In the genomic region with DNA sequence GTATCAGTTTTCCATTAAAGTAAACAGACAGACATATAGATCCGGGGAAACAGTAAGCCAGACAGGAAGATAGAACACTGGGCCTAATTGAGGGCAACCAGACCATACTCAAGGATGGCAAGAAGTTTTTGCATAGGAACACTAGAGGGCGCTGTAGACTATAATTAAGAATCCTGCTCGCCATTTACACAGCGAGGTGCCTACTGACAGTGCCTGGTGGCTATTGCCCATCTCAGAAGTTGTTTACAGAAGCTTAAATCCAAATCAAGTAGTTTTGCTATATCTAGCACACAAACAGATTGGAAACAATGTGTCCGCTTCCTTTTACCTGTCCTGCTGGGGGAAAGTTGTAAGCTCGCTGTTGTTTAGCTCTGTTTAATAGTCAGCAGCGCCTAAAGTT, we compare ENCODE assay signal across 9 mouse cellular contexts. TPM values are rescaled to one million over a fixed set of nuclear protein-coding genes. Genes with fewer than 3 reads are reported as not detected.
DNase-seq lines count a peak whose midpoint lies in the region; ATAC-seq lines count a peak whose summit lies in the region.
"Had no signal": no experiment of that assay in that cellular context is flagged by ENCODE, and none has a peak within 500 bp of the region (broad histone marks: within the 10 kb centered on the region; RNA-seq: fewer than 3 reads in every experiment).

No protein-coding gene starts in this region.

- DNase-seq in right cerebral cortex, adult 18-20 months = peak; percentile 31
- no peak for DNase-seq in right cerebral cortex, postnatal 36 days (ENCODE audit: low spot score in 2 of 2)
- peak; percentile 26 for DNase-seq in WW6 (ENCODE audit: low read depth, low spot score)
- peak; percentile 95 for DNase-seq in embryo, embryonic 10.5 days (ENCODE audit: low spot score)
- peak; percentile 86 for DNase-seq in hindbrain, embryonic 11.5 days (ENCODE audit: low spot score)
- DNase-seq in left cerebral cortex, postnatal 4 days = peak; percentile 38
- DNase-seq in neural tube, embryonic 11.5 days (ENCODE audit: low spot score) = peak; percentile 59

- H3K9me3 ChIP-seq in hindbrain, embryonic 11.5 days (ENCODE audit: control insufficient read depth, low read length) = no peaks in the 10 kb centered on the region
- no peaks in the 10 kb centered on the region for H3K9me3 ChIP-seq in neural tube, embryonic 11.5 days (ENCODE audit: control insufficient read depth, low read length)
- H3K9me3 ChIP-seq: heart, embryonic 15.5 days had no signal

- intact Hi-C loops in left cerebral cortex, postnatal 4 days (cut with DNase I) = loop anchor here (2.0 kb wide), 1 partner anchor 136 kb away; no protein-coding TSS in a partner anchor

- no peak overlapping the region for H3K4me2 ChIP-seq in hindbrain, embryonic 11.5 days (replicated peaks; ENCODE audit: low read depth, low read length)
- no peak overlapping the region for H3K4me2 ChIP-seq in neural tube, embryonic 11.5 days (ENCODE audit: low read depth)
- H3K4me2 ChIP-seq: heart, embryonic 15.5 days had no signal

- 29% methylated on average over 7 of the region's 7 CpGs for WGBS in hindbrain, embryonic 11.5 days
- 30% methylated on average over 7 of the region's 7 CpGs for WGBS in neural tube, embryonic 11.5 days

- no peaks in the 10 kb centered on the region for H3K27me3 ChIP-seq in hindbrain, embryonic 11.5 days (ENCODE audit: control insufficient read depth, insufficient read depth, low read length)
- no peaks in the 10 kb centered on the region for H3K27me3 ChIP-seq in neural tube, embryonic 11.5 days (ENCODE audit: control insufficient read depth, insufficient read depth, low read length)
- H3K27me3 ChIP-seq: heart, embryonic 15.5 days had no signal

- no peaks in the 10 kb centered on the region for H3K4me1 ChIP-seq in hindbrain, embryonic 11.5 days (replicated peaks; ENCODE audit: control insufficient read depth, insufficient read depth, low read length)
- H3K4me1 ChIP-seq in neural tube, embryonic 11.5 days (ENCODE audit: control insufficient read depth, insufficient read depth, low read length) = no peaks in the 10 kb centered on the region

- no peak for ATAC-seq in hindbrain, embryonic 11.5 days (ENCODE audit: low FRiP score)
- no peak for ATAC-seq in neural tube, embryonic 11.5 days (ENCODE audit: insufficient read depth, low FRiP score, low TSS enrichment)
- ATAC-seq in inflammation-experienced regulatory T-cells, adult 6 months = no peak

- no peaks in the 10 kb centered on the region for H3K36me3 ChIP-seq in hindbrain, embryonic 11.5 days (ENCODE audit: control insufficient read depth, insufficient read depth, low read length)
- no peaks in the 10 kb centered on the region for H3K36me3 ChIP-seq in neural tube, embryonic 11.5 days (ENCODE audit: control insufficient read depth, insufficient read depth, low read length)
- H3K36me3 ChIP-seq: heart, embryonic 15.5 days had no signal

- H3K4me3 ChIP-seq in hindbrain, embryonic 11.5 days (ENCODE audit: low read depth, low read length) = no peak overlapping the region
- H3K4me3 ChIP-seq in neural tube, embryonic 11.5 days (ENCODE audit: low read depth, low read length) = no peak overlapping the region
- H3K4me3 ChIP-seq: heart, embryonic 15.5 days had no signal

- no peak overlapping the region for H3K9ac ChIP-seq in hindbrain, embryonic 11.5 days (ENCODE audit: low read depth, low read length)
- H3K9ac ChIP-seq in neural tube, embryonic 11.5 days (ENCODE audit: low read length) = no peak overlapping the region
- H3K9ac ChIP-seq: heart, embryonic 15.5 days had no signal

- H3K27ac ChIP-seq in hindbrain, embryonic 11.5 days (ENCODE audit: low read depth, low read length) = no peak overlapping the region
- H3K27ac ChIP-seq in neural tube, embryonic 11.5 days (ENCODE audit: low read depth, low read length) = no peak overlapping the region
- H3K27ac ChIP-seq: heart, embryonic 15.5 days had no signal

RNA-seq across cellular contexts. Expression of gene Rnf144b, which starts 29.9 kb away (rescaled TPM):
- 1.2 and 1.9 TPM in 2 replicates for polyA plus RNA-seq in hindbrain, embryonic 11.5 days (2014; fragmentation: Nextera tagmentation; extraction: Ambion mirVana)
- total RNA-seq in left cerebral cortex, postnatal 4 days (2021) = 1 to 10 TPM; 6.3 to 6.5 TPM
- 2.4 and 3.1 TPM in 2 replicates for polyA plus RNA-seq in neural tube, embryonic 11.5 days (2014; fragmentation: Nextera tagmentation; extraction: Ambion mirVana)
- under 1 TPM in 1 of 3 experiments, not detected in 2; 0.18 TPM for polyA plus RNA-seq in inflammation-experienced regulatory T-cells, adult 6 months (2017; shearing (Covaris generic))

RNA-seq across cellular contexts. Expression of gene Dek, which starts 46.4 kb away (rescaled TPM):
- 312 and 335 TPM in 2 replicates for polyA plus RNA-seq in hindbrain, embryonic 11.5 days (2014; fragmentation: Nextera tagmentation; extraction: Ambion mirVana)
- total RNA-seq in left cerebral cortex, postnatal 4 days (2021) = 10 to 100 TPM; 60.4 to 65.4 TPM
- 319 and 324 TPM in 2 replicates for polyA plus RNA-seq in neural tube, embryonic 11.5 days (2014; fragmentation: Nextera tagmentation; extraction: Ambion mirVana)
- polyA plus RNA-seq in inflammation-experienced regulatory T-cells, adult 6 months (2017; shearing (Covaris generic)) = 100 to 1,000 TPM; 101 to 248 (median 120) TPM

Comparison
In these comparisons a context has a peak if more than half of its experiments do, and no peak if none do; other contexts are left out.
1. DNase-seq: peak in right cerebral cortex, adult 18-20 months (single experiment), WW6 (single experiment), embryo, embryonic 10.5 days (single experiment), hindbrain, embryonic 11.5 days (single experiment), left cerebral cortex, postnatal 4 days (single experiment) and neural tube, embryonic 11.5 days (single experiment); none in right cerebral cortex, postnatal 36 days (0 of 2).